Mouse (Mus musculus) frontal cortex, adult (tissue): ENCODE measurements around the gene Mnt.

Experiments
- ATAC-seq: cut with Nextera tagmentation; 2 replicates; pipeline ENCODE4 v1.9.2; 2017; ENCODE audit warnings: mild to moderate bottlenecking, moderate library complexity, mixed read lengths; ENCODE audit not compliant: low TSS enrichment

Mnt gene

GRCm38 (mm10) chr11:74831606-74832451 lies 1.1 kb downstream of the Mnt start:
- ATAC-seq: peak; percentile 42

- ATAC-seq: peak; percentile 4; the same call in 1 of the 2 replicates
Observed at GRCm38 (mm10) chr11:74832503-74833143, 1.9 kb downstream of the Mnt start.

GRCm38 (mm10) chr11:74833536-74834358 lies 3.0 kb downstream of the Mnt start:
- no peak for ATAC-seq

- no peak for ATAC-seq
Observed at GRCm38 (mm10) chr11:74834359-74834638, 3.6 kb downstream of the Mnt start.

GRCm38 (mm10) chr11:74834650-74835277 lies 4.0 kb downstream of the Mnt start:
- no peak for ATAC-seq

GRCm38 (mm10) chr11:74835593-74836224 lies 5.0 kb downstream of the Mnt start:
- ATAC-seq: no peak

GRCm38 (mm10) chr11:74836225-74837055 lies 5.7 kb downstream of the Mnt start:
- ATAC-seq: no peak

- ATAC-seq: no peak
Observed at GRCm38 (mm10) chr11:74837056-74837693, 6.5 kb downstream of the Mnt start.

GRCm38 (mm10) chr11:74837694-74838431 lies 7.1 kb downstream of the Mnt start:
- peak; percentile 60 for ATAC-seq

GRCm38 (mm10) chr11:74838441-74838840 lies 7.7 kb downstream of the Mnt start:
- ATAC-seq: peak; percentile 16

GRCm38 (mm10) chr11:74838971-74839370 lies 8.3 kb downstream of the Mnt start:
- ATAC-seq: peak; percentile 59

- ATAC-seq: no peak
Observed at GRCm38 (mm10) chr11:74839860-74840715, 9.4 kb downstream of the Mnt start.

GRCm38 (mm10) chr11:74840739-74841138 lies 10.0 kb downstream of the Mnt start:
- ATAC-seq: no peak

GRCm38 (mm10) chr11:74841366-74841765 lies 10.6 kb downstream of the Mnt start:
- ATAC-seq: no peak

- ATAC-seq: no peak
Observed at GRCm38 (mm10) chr11:74842045-74842444, 11.3 kb downstream of the Mnt start.

GRCm38 (mm10) chr11:74842656-74843434 lies 12.1 kb downstream of the Mnt start:
- no peak for ATAC-seq

GRCm38 (mm10) chr11:74843435-74843714 lies 12.7 kb downstream of the Mnt start:
- no peak for ATAC-seq

GRCm38 (mm10) chr11:74843761-74844160 lies 13.0 kb downstream of the Mnt start:
- ATAC-seq: no peak
